Mouse (Mus musculus) liver, postnatal 0 days (tissue): Measurements from ENCODE around the gene Msgn1. TPM values are rescaled to one million over a fixed set of nuclear protein-coding genes. Genes with fewer than 3 reads are reported as not detected.

ENCODE experiments used
- ATAC-seq: fragments of 200-750 bp; cut with Nextera tagmentation; 2 replicates; pipeline ENCODE4 v1.8.0; 2017; ENCODE audit warnings: mild to moderate bottlenecking, moderate library complexity
- DNase-seq: peaks from one replicate; pipeline ENCODE4 v3.0.0-alpha.2; 2016
- H3K27ac ChIP-seq: fragments of 300-500 bp; sonication (generic); 2 replicates; pipeline ENCODE4 v1.5.1; 2014; ENCODE audit warnings: antibody characterized with exemption, moderate library complexity, mild to moderate bottlenecking, low read depth
- H3K27me3 ChIP-seq: fragments of 300-500 bp; sonication (generic); 2 replicates; pipeline ENCODE4 v1.6.1; 2014; ENCODE audit warnings: low read length, control low read depth, mixed read lengths; ENCODE audit not compliant: insufficient read depth
- H3K36me3 ChIP-seq: fragments of 300-500 bp; sonication (generic); replicated peaks from 2 replicates; pipeline ENCODE4 v1.6.1; 2014; ENCODE audit warnings: mild to moderate bottlenecking, control low read depth, low read length, moderate library complexity, mixed read lengths; ENCODE audit not compliant: insufficient read depth
- H3K4me1 ChIP-seq: fragments of 300-500 bp; sonication (generic); 2 replicates; pipeline ENCODE4 v1.6.1; 2014; ENCODE audit warnings: antibody characterized with exemption, mild to moderate bottlenecking, control low read depth; ENCODE audit not compliant: insufficient read depth
- H3K4me2 ChIP-seq: fragments of 300-500 bp; sonication (generic); 2 replicates; pipeline ENCODE4 v1.6.1; 2014; ENCODE audit warnings: low read depth, mild to moderate bottlenecking, low read length, moderate library complexity, mixed read lengths
- H3K4me3 ChIP-seq: fragments of 300-500 bp; sonication (generic); 2 replicates; pipeline ENCODE4 v1.5.1; 2014; ENCODE audit warnings: low read depth, low read length
- H3K9ac ChIP-seq: fragments of 300-500 bp; sonication (generic); replicated peaks from 2 replicates; pipeline ENCODE4 v1.6.1; 2014; ENCODE audit warnings: mild to moderate bottlenecking, moderate library complexity
- H3K9me3 ChIP-seq: fragments of 300-500 bp; sonication (generic); 2 replicates; pipeline ENCODE4 v1.6.1; 2016; ENCODE audit warnings: mild to moderate bottlenecking, control low read depth, low read length, mixed read lengths
- CTCF ChIP-seq: sonication (generic); IDR thresholded peaks from 2 replicates; pipeline ENCODE4 v1.5.1; 2016; ENCODE audit warnings: antibody characterized with exemption, low read depth
- EP300 ChIP-seq: IDR thresholded peaks from 2 replicates; pipeline ENCODE4 v1.6.1; 2016; ENCODE audit warnings: antibody characterized with exemption, low read depth, mild to moderate bottlenecking
- WGBS: fragments of 180-500 bp; shearing (Covaris S2); extraction: QIAGEN DNeasy Blood & Tissue Kit; methylation state at CpG from one replicate; pipeline ENCODE4 v1.1.7; 2014; ENCODE audit not compliant: insufficient replicate concordance; 5-methylcytosine and 5-hydroxymethylcytosine counted together
- polyA plus RNA-seq: library from polyadenylated mRNA; unstranded; fragments of >200 nt; fragmentation: Nextera tagmentation; extraction: Ambion mirVana; gene quantifications from 2 replicates; pipeline ENCODE4 v1.2.1, GENCODE M21; 2015

Gene Msgn1
- polyA plus RNA-seq, 1 experiment from 2014 or later: not detected

DNA sequence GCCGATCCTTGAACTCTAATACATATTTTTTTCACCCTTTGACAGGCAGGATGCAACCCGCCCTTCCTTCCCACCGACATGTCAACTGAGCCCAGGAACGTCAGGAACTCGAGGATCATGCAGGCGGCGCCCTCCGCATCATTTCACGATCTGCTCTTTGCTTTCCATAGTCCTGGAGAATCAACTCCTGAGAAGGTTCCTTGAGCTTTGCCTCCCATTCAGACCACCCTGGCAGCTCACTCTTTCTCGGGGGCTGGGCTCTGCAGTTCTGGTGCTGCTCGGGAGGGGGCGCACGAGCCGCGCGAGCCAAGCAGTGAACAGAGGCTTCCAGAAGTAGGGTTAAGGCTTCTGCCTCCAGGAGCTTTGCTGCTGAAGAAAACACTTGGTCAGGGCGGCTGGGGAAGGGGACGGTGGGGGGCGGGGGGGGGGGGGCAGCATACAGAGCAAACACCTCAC lies 12.6 kb downstream of the Msgn1 start:
- Histone ChIP-seq H3K4me3 (no peak overlapping the region), H3K4me1 (no peaks in the 10 kb centered on the region), H3K36me3 (no peaks in the 10 kb centered on the region), H3K4me2 (peak overlapping the region; percentile 51), H3K9me3 (no peaks in the 10 kb centered on the region), H3K27ac (no peak overlapping the region), H3K9ac (no peak overlapping the region), H3K27me3 (no peaks in the 10 kb centered on the region)
- DNase-seq (peak; percentile 74), ATAC-seq (0 out of 2 replicates have a peak, but pooled peaks have one; percentile 44)
- WGBS: 7% methylated on average over 17 of the region's 19 CpGs
- TF ChIP-seq CTCF: peak; percentile 90
- no peak for TF ChIP-seq EP300

DNA sequence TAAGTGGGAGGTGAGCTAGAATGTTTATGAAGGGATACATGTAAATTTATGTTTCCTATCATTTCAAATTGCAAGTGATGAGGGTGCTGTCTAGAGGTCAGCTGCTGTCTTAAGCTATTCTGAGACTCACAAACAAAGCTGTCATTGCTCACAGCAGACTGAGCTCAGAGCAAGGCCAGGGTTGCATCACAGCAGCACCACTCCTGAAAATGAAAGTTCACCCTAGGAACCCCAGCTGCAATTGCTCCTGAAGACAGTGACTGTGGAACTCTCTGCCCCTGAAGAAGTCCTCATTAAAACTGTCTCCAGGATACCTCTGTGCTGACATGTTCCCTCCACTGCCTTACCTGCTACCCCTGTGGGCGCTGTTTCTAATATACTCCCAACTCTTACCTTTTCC lies 13.7 kb downstream of the Msgn1 start:
- H3K4me1 ChIP-seq: no peaks in the 10 kb centered on the region
- H3K4me3 ChIP-seq: no peak overlapping the region
- H3K4me2 ChIP-seq: no peak overlapping the region
- no peaks in the 10 kb centered on the region for H3K9me3 ChIP-seq
- no peak for DNase-seq
- no peak for ATAC-seq
- no peaks in the 10 kb centered on the region for H3K36me3 ChIP-seq
- H3K27me3 ChIP-seq: no peaks in the 10 kb centered on the region
- no peak overlapping the region for H3K27ac ChIP-seq
- H3K9ac ChIP-seq: no peak overlapping the region
- TF ChIP-seq EP300: no peak
- TF ChIP-seq CTCF: no peak
- WGBS: 91% methylated on average over 1 of the region's 1 CpGs

DNA sequence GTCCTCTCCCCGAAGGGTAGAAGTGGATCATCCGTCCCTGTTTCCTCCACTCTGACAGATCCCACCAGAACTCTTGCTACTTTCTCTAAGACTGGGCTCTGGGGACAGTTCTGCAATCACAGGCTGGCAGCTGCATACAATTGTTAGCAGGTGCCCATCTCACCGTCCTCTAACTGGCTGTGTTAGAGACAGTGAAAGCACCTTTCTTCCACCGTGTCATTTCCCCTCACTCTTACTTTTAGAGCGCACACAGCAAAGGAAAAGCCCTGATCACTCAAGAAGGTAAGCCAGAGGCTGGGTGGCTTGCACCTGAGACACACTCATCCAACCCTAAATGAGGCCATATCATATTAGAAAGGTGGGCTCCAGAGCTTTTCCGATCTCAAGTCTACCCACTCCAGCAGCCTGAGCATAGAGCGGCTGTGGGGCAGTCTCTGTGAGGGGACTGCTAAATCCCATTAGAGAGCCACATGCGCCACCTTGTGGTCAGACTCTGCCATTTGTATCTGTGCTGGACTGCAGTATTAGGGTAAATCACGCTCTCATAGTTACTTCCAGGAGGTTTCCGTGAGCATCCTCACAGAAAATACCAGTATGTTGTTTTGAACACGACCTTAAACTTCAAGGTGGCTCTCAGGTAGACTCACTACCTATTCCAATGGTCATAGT lies 30.2 kb downstream of the Msgn1 start:
- TF ChIP-seq EP300 (no peak), CTCF (peak; percentile 88)
- Histone ChIP-seq H3K9me3 (no peaks in the 10 kb centered on the region), H3K9ac (no peak overlapping the region), H3K27ac (no peak overlapping the region), H3K4me2 (peak overlapping the region; percentile 62), H3K36me3 (no peaks in the 10 kb centered on the region), H3K4me1 (no peaks in the 10 kb centered on the region), H3K27me3 (0 out of 2 replicates have a peak, but pooled peaks cover 4% of the 10 kb centered on the region), H3K4me3 (peak overlapping the region; percentile 29; the same call in 1 of the 2 replicates)
- peak; percentile 87 for DNase-seq
- WGBS: 17% methylated on average over 11 of the region's 11 CpGs
- peak; percentile 74 for ATAC-seq

DNA sequence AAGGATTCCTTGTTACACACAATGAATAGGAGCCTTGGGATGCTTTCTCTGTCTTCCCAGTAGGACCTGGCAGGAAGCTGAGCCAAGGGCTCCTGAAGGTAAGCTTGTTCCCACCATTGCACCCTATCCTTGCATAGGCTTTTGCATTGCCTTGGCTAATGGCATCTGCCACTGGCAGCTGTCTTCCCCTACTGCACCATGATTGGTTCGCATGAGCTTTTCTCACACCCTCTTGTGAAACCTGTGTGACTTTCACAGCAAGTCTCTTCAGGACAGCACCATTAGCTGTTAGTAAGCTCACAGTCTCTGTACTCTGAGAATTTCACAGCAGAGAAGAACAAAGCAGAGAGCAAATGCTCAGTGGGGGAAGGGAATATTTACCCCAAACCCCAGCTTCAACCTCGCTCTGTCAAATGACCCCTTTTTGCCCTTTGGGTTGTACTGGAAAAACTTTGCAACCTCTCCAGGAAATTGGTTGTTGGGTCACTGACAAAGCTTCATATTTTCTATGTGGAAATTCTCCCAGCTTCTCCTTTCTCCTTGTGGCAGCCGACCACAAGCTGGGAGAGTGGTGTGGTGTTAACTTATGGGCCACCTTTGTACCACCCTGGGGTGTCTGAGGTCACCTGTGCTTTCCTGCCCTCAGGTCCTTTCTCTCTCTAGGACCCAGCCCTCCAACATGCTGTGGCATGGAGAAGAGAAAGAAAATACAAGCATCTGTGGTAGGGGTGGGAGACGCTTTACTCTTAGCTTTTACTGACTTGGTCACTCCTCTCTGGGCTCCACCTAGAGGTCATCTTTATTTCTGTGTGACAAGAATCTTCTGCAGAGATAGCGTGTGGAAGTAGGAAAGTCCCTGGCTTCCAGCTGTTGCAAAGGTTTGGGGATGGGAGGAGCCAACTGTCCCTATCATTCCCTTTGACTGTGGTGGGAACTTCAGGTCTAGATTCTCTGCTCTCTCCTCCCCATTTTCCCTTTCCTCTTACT lies 31.1 kb downstream of the Msgn1 start:
- no peaks in the 10 kb centered on the region for H3K9me3 ChIP-seq
- no peak for DNase-seq
- H3K27me3 ChIP-seq: 0 out of 2 replicates have a peak, but pooled peaks cover 4% of the 10 kb centered on the region
- no peak overlapping the region for H3K4me3 ChIP-seq
- no peak overlapping the region for H3K27ac ChIP-seq
- TF ChIP-seq CTCF (0 out of 2 replicates have a peak, but pooled peaks have one; percentile 1), EP300 (no peak)
- H3K9ac ChIP-seq: no peak overlapping the region
- 26% methylated on average over 5 of the region's 5 CpGs for WGBS
- 0 out of 2 replicates have a peak overlapping the region, but pooled peaks have one; percentile 18 for H3K4me2 ChIP-seq
- no peaks in the 10 kb centered on the region for H3K36me3 ChIP-seq
- no peak for ATAC-seq
- no peaks in the 10 kb centered on the region for H3K4me1 ChIP-seq

DNA sequence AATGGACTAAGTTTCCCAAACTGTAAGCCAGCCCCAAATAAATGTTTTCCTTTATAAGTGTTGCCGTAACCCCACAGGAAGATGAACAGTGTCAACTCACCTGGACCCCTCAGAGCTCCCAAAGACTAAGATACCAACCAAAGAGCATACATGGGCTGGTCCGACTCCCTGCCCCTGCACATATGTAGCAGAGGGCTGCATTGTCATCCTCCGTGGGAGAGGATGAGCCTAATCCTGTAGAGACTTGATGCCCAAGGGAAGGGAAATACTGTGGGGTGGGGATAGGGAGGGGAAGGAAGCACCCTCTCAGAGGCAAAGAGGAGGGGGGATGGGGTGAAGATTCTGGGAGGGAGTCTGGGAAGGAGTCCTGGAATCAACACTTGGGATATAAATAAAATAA lies 50.1 kb downstream of the Msgn1 start:
- 70% methylated on average over 3 of the region's 3 CpGs for WGBS
- no peaks in the 10 kb centered on the region for H3K9me3 ChIP-seq

More for the DNA sequence above, 50.1 kb downstream of the Msgn1 start:
- H3K4me3 ChIP-seq: no peak overlapping the region
- H3K4me1 ChIP-seq: no peaks in the 10 kb centered on the region
- no peak overlapping the region for H3K27ac ChIP-seq
- no peak overlapping the region for H3K4me2 ChIP-seq
- H3K27me3 ChIP-seq: no peaks in the 10 kb centered on the region
- no peaks in the 10 kb centered on the region for H3K36me3 ChIP-seq
- DNase-seq: no peak
- no peak overlapping the region for H3K9ac ChIP-seq
- ATAC-seq: no peak
- TF ChIP-seq CTCF (no peak), EP300 (no peak)

Other genes with a start within 250 kb of the Msgn1 start
- 0.08 TPM in 1 of 2 replicates, not detected in the other for gene Kcns3, start 57.9 kb downstream of the Msgn1 start, polyA plus RNA-seq
- gene Gen1, start 56.8 kb upstream of the Msgn1 start, polyA plus RNA-seq: 3.5 and 4.6 TPM in 2 replicates
- gene Smc6, start 56.9 kb upstream of the Msgn1 start, polyA plus RNA-seq: 60.6 and 60.7 TPM in 2 replicates
- not detected in 2 replicates for gene Vsnl1, start 227.6 kb upstream of the Msgn1 start, polyA plus RNA-seq
- not detected in 2 replicates for gene Rad51ap2, start 247.1 kb upstream of the Msgn1 start, polyA plus RNA-seq